Mouse (Mus musculus): ENCODE results near the gene Nr2c1. TPM values are rescaled to one million over a fixed set of nuclear protein-coding genes. Genes with fewer than 3 reads are reported as not detected.

Gene Nr2c1
- total RNA-seq, 2 experiments from 2014 or later, result 5.5 to 8.0 TPM

GRCm38 (mm10) chr10:94183199-94183598 is 35.4 kb downstream of the Nr2c1 start:
- no peak for ATAC-seq (replicated peaks; ENCODE audit: poor library complexity, severe bottlenecking)

GRCm38 (mm10) chr10:94198482-94199405 is 50.9 kb downstream of the Nr2c1 start, which contains the start of gene Ndufa12:
Gene Ndufa12, plus strand, starts transcription at chr10:94198720.
- ATAC-seq (replicated peaks; ENCODE audit: poor library complexity, severe bottlenecking), result peak; percentile 98

- ATAC-seq (replicated peaks; ENCODE audit: poor library complexity, severe bottlenecking), result no peak
These were observed 57.1 kb downstream of the Nr2c1 start for GRCm38 (mm10) chr10:94204973-94205372.

- ATAC-seq (replicated peaks; ENCODE audit: poor library complexity, severe bottlenecking), result no peak
These were observed 63.1 kb downstream of the Nr2c1 start for GRCm38 (mm10) chr10:94210718-94211618.

- ATAC-seq (replicated peaks; ENCODE audit: poor library complexity, severe bottlenecking), result 0 out of 2 replicates have a peak, but pooled peaks have one; percentile 27
These were observed 63.9 kb downstream of the Nr2c1 start for GRCm38 (mm10) chr10:94211725-94212124.

- peak; percentile 33; the same call in 1 of the 2 replicates for ATAC-seq (replicated peaks; ENCODE audit: poor library complexity, severe bottlenecking)
These were observed 77.4 kb downstream of the Nr2c1 start for GRCm38 (mm10) chr10:94225026-94225750.

- no peak for ATAC-seq (replicated peaks; ENCODE audit: poor library complexity, severe bottlenecking)
These were observed 82.6 kb downstream of the Nr2c1 start for GRCm38 (mm10) chr10:94230172-94230981.

GRCm38 (mm10) chr10:94231025-94231424 is 83.2 kb downstream of the Nr2c1 start:
- no peak for ATAC-seq (replicated peaks; ENCODE audit: poor library complexity, severe bottlenecking)

GRCm38 (mm10) chr10:94235200-94235599 is 87.4 kb downstream of the Nr2c1 start:
- ATAC-seq (replicated peaks; ENCODE audit: poor library complexity, severe bottlenecking), result no peak

- ATAC-seq (replicated peaks; ENCODE audit: poor library complexity, severe bottlenecking), result no peak
These were observed 93.5 kb downstream of the Nr2c1 start for GRCm38 (mm10) chr10:94241346-94241745.

Other genes with a start within 250 kb of the Nr2c1 start
- gene Vezt, start 112.2 kb upstream of the Nr2c1 start, total RNA-seq (2014; fragmentation: Nextera tagmentation), result 10.4 TPM in 2 replicates
- 6.5 and 8.4 TPM in 2 replicates for gene Vezt, start 112.2 kb upstream of the Nr2c1 start, total RNA-seq (2017)
- gene Fgd6, start 112.0 kb upstream of the Nr2c1 start, total RNA-seq (2014; fragmentation: Nextera tagmentation), result 0.77 and 1.8 TPM in 2 replicates
- 0.05 and 0.22 TPM in 2 replicates for gene Fgd6, start 112.0 kb upstream of the Nr2c1 start, total RNA-seq (2017)
- gene Ndufa12, start 50.7 kb downstream of the Nr2c1 start, total RNA-seq (2014; fragmentation: Nextera tagmentation), result 202 and 216 TPM in 2 replicates
- 350 and 390 TPM in 2 replicates for gene Ndufa12, start 50.7 kb downstream of the Nr2c1 start, total RNA-seq (2017)
- gene Gm4792, start 150.7 kb downstream of the Nr2c1 start, total RNA-seq (2014; fragmentation: Nextera tagmentation), result not detected in 2 replicates
- gene Gm4792, start 150.7 kb downstream of the Nr2c1 start, total RNA-seq (2017), result not detected in 2 replicates
- gene Tmcc3, start 163.9 kb downstream of the Nr2c1 start, total RNA-seq (2014; fragmentation: Nextera tagmentation), result 0.58 and 1.2 TPM in 2 replicates
- 0.65 and 3.1 TPM in 2 replicates for gene Tmcc3, start 163.9 kb downstream of the Nr2c1 start, total RNA-seq (2017)